Mouse (Mus musculus) natural killer cell, adult 2 months (primary cell): ENCODE measurements around the gene Gtf2h2.
"Not testable (repeated sequence)": the region's sequence is repeated elsewhere in the genome, so short reads cannot be mapped to it uniquely, and the experiment has no call there.

ENCODE experiments used
- DNase-seq, 2 experiments: peaks; one replicate each; pipeline ENCODE4 v3.0.0; 2022; ENCODE audit warnings: low spot score in 2 of 2

The Gtf2h2 gene

DNA sequence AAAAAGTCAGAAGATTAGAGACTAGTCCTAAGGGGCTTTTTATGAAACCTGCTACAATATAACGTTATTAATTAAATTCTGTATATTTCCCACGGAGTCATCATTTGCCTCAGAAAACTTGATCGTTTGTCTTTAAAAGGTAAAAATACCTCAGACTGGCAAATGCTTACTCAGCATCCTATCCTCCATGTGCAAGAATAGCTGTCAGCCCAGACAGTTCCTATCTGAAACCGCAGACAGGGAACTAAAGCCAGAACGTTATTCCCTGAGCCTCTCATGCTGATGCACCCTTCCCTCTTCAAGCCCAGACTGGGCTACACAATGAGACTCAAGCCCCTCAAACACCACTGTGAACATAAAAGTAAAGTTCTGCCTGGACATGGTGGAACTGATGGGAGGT is 2.0 kb downstream of the Gtf2h2 start:
- DNase-seq: no peak

GRCm38 (mm10) chr13:100483610-100484009 is 8.8 kb downstream of the Gtf2h2 start:
- DNase-seq: no peak

- DNase-seq: no peak
These were observed 28.7 kb downstream of the Gtf2h2 start for GRCm38 (mm10) chr13:100463527-100464222.

- no peak for DNase-seq
These were observed 31.0 kb downstream of the Gtf2h2 start for GRCm38 (mm10) chr13:100461336-100461735.

- DNase-seq: not testable (repeated sequence)
These were observed 39.8 kb downstream of the Gtf2h2 start, which contains the start of gene Naip1 for GRCm38 (mm10) chr13:100452415-100453127. TSS of gene Naip1 (minus strand) at chr13:100452869.

DNA sequence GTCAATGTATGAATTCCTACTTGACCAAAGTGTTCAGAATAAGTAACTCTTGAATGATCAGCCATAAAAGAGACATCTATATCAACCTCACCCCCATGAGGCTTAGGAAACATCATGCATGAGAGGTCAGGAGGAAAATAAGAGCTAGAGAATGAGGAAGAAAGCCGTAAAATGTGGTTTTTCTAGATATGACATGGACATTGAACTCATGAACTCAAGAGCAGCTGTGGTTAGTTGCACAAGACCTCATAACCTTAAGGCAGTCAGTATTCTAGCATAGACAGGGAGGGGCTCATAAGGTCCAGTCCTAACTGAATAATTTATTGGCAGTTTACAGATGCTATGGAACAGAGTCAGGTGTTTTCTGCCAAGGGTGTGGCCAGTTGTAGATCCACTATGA is 42.9 kb downstream of the Gtf2h2 start:
- no peak for DNase-seq

DNA sequence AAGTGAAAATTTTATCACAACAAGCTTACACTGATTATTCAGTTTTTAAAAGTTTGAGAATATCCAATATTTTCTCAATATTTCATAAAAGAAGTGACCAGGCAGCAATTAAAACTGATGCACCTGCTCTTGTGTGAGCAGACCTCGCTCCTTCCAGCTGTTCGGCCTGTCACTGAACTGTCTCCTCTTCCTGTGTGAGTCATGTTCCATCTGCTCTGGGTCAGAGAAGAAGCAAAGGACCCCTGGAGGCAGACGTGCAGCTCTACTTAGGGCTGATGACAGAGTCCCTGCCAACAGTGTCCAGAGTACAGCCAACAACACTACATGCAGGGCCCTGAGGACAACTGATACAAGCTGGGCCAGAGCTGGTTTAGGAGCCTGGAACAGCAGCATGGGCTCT is 52.3 kb downstream of the Gtf2h2 start:
- DNase-seq: no peak

- no peak for DNase-seq
These were observed 53.7 kb downstream of the Gtf2h2 start for GRCm38 (mm10) chr13:100438701-100439100.

DNA sequence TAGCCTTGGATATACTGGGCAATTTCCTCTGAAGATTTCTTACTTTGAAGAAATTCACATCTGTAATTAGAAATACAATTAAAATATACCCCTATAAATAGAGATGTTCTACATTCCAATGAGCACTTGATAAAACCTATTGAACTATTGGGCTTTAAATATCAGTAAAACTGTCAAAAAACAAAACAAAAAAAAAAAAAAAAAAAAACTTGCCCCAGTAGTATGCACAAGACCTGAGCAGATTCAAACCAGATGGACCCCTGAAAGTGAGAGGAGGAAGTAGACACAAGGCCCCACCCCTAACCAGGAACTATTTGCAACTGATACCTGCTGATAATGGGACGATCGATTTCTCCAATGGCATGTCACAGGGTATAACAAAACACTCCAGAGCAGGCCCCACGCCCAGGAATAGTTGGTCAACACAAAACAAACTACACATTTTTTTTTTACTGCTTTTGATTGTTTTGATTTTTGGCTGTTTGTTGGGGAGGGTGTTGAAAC is 55.0 kb downstream of the Gtf2h2 start:
- DNase-seq: no peak

DNA sequence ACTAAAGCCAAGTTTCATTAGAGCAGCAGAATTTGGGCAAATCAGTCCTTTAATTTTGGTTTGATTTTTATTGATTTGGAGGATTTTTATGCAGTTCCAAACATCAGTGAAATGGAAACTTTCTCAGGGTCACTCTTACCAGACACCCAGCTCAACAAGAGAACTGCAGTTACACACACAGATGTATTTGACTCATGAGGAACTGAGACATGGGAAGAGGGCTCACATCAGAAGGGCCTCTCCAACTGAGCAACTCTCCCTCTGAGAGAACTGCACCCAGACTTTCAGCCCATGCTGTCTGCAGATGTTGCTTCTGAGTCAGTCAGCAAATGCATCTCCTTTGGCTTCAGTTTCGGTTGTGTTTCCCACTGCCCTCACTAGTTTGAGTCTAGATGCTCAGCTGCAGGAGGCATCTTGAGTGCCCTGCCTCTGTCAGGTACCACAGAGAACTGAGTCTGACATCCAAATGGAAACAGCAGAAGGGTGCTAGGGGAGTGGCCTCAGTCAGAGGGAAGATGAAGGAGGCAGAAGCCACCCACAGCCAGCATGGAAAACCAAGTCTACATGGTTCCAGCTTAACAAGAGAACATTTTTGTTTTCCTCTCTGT is 55.7 kb downstream of the Gtf2h2 start:
- not testable (repeated sequence) for DNase-seq

- not testable (repeated sequence) for DNase-seq
These were observed 72.4 kb downstream of the Gtf2h2 start for GRCm38 (mm10) chr13:100419958-100420357.

DNA sequence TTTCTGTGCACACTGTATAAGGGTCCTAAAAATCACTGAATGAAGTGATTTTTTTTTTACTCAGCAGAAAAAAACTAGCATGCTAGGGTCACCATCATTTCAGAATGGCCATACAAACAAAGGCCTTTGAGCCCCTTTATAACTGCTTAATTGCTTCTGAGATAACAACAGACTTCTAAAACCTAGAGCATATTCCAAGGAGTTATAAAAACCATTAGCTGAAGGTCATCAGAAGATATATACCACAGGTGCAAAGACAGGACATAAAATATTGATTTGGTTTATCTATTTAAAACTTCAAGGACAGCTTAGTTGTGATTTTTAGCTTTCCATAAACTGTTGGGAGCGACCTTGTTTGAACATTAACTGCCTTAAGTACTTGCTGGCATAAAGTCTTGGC is 78.0 kb downstream of the Gtf2h2 start:
- DNase-seq: no peak
